Mouse (Mus musculus) heart, adult 2 months (tissue): ENCODE measurements around the gene Tmem206. TPM values are rescaled to one million over a fixed set of nuclear protein-coding genes. Genes with fewer than 3 reads are reported as not detected.

Experiments
- DNase-seq, 2 experiments: peaks; one replicate each; pipeline ENCODE4 v3.0.0; 2021
- H3K27ac ChIP-seq: fragments of 200-600 bp; 2 replicates; pipeline ENCODE4 v1.8.1; 2022
- H3K27me3 ChIP-seq: fragments of 200-500 bp; 2 replicates; pipeline ENCODE4 v1.6.1; 2012; ENCODE audit warnings: mild to moderate bottlenecking, low read length, inconsistent platforms, mixed read lengths; ENCODE audit not compliant: control insufficient read depth, insufficient read depth
- H3K36me3 ChIP-seq: fragments of 200-500 bp; 2 replicates; pipeline ENCODE4 v1.6.1; 2012; ENCODE audit warnings: low read length, inconsistent platforms; ENCODE audit not compliant: control insufficient read depth, insufficient read depth
- H3K4me1 ChIP-seq: fragments of 200-500 bp; 2 replicates; pipeline ENCODE4 v1.6.1; 2011; ENCODE audit warnings: low read length; ENCODE audit not compliant: control insufficient read depth, insufficient read depth
- H3K4me3 ChIP-seq: fragments of 200-600 bp; 2 replicates; pipeline ENCODE4 v1.8.1; 2022
- H3K79me2 ChIP-seq: fragments of 200-500 bp; replicated peaks from 2 replicates; pipeline ENCODE4 v1.6.1; 2012; ENCODE audit warnings: mild to moderate bottlenecking, inconsistent platforms, low read length, moderate library complexity, mixed read lengths; ENCODE audit not compliant: control insufficient read depth, insufficient read depth
- H3K9ac ChIP-seq: fragments of 200-500 bp; 2 replicates; pipeline ENCODE4 v1.6.1; 2012; ENCODE audit warnings: low read depth, mild to moderate bottlenecking, control low read depth, inconsistent platforms, low read length, mixed read lengths
- CTCF ChIP-seq: fragments of 200-600 bp; IDR thresholded peaks from 2 replicates; pipeline ENCODE4 v1.8.1; 2022; ENCODE audit warnings: antibody characterized with exemption, mild to moderate bottlenecking, moderate library complexity
- EP300 ChIP-seq: fragments of 200-500 bp; IDR thresholded peaks from 2 replicates; pipeline ENCODE4 v1.6.1; 2011; ENCODE audit warnings: low read depth, low read length, control low read depth; ENCODE audit not compliant: insufficient read depth
- POLR2A ChIP-seq: fragments of 200-500 bp; IDR thresholded peaks from 2 replicates; pipeline ENCODE4 v1.6.1; 2011; ENCODE audit warnings: mild to moderate bottlenecking, low read depth, low read length, control low read depth; ENCODE audit not compliant: insufficient read depth
- WGBS: fragments of 180-500 bp; shearing (Covaris S2); methylation state at CpG from one replicate; pipeline ENCODE4 v1.1.7; 2018; 5-methylcytosine and 5-hydroxymethylcytosine counted together
- intact Hi-C: fragments of 180-260 bp; cut with DNase I; formaldehyde crosslinking; loops from one replicate; pipeline ENCODE4 v1.15.1; 2025
- polyA plus RNA-seq: library from polyadenylated mRNA; depleted of rRNA; stranded (reverse); fragments of >200 nt; gene quantifications from 2 replicates; pipeline ENCODE4 v1.2.3, GENCODE M21; 2012
- total RNA-seq, 2 experiments: library from RNA; stranded (reverse); gene quantifications; 2 replicates each; pipeline ENCODE4 v1.2.3; 2021

Tmem206 gene
- total and polyA plus RNA-seq, 3 experiments: 3.3 to 3.9 (median 3.6) TPM

- no peak overlapping the region for H3K27ac ChIP-seq
- TF ChIP-seq CTCF (no peak), POLR2A (no peak), EP300 (no peak)
- no peaks in the 10 kb centered on the region for H3K4me1 ChIP-seq
- no peak for DNase-seq
- no peaks in the 10 kb centered on the region for H3K79me2 ChIP-seq
- no peak overlapping the region for H3K9ac ChIP-seq
- H3K27me3 ChIP-seq: no peaks in the 10 kb centered on the region
- 47% methylated on average over 2 of the region's 2 CpGs for WGBS
- no peak overlapping the region for H3K4me3 ChIP-seq
- intact Hi-C loops: no loop called here
- H3K36me3 ChIP-seq: no peaks in the 10 kb centered on the region
Measured at GRCm38 (mm10) chr1:191339876-191340275, 14.2 kb downstream of the Tmem206 start.

- intact Hi-C loops: no loop called here
- WGBS: 79% methylated on average over 4 of the region's 4 CpGs
- no peaks in the 10 kb centered on the region for H3K36me3 ChIP-seq
- no peaks in the 10 kb centered on the region for H3K4me1 ChIP-seq
- H3K9ac ChIP-seq: no peak overlapping the region
- TF ChIP-seq EP300 (no peak), POLR2A (no peak), CTCF (no peak)
- no peaks in the 10 kb centered on the region for H3K79me2 ChIP-seq
- no peaks in the 10 kb centered on the region for H3K27me3 ChIP-seq
- H3K27ac ChIP-seq: no peak overlapping the region
- no peak overlapping the region for H3K4me3 ChIP-seq
- no peak for DNase-seq
Measured at GRCm38 (mm10) chr1:191340530-191340929, 14.8 kb downstream of the Tmem206 start.

GRCm38 (mm10) chr1:191347602-191348001 lies 21.9 kb downstream of the Tmem206 start:
- H3K9ac ChIP-seq: no peak overlapping the region
- no peaks in the 10 kb centered on the region for H3K36me3 ChIP-seq
- no peak overlapping the region for H3K27ac ChIP-seq
- DNase-seq: no peak
- no peaks in the 10 kb centered on the region for H3K27me3 ChIP-seq
- H3K4me1 ChIP-seq: no peaks in the 10 kb centered on the region
- H3K4me3 ChIP-seq: no peak overlapping the region
- no peaks in the 10 kb centered on the region for H3K79me2 ChIP-seq
- 93% methylated on average over 8 of the region's 8 CpGs for WGBS
- TF ChIP-seq CTCF: no peak
- TF ChIP-seq POLR2A: no peak
- no peak for TF ChIP-seq EP300
- intact Hi-C loops: no loop called here

- no peaks in the 10 kb centered on the region for H3K27me3 ChIP-seq
- 66% methylated on average over 2 of the region's 2 CpGs for WGBS
- H3K4me3 ChIP-seq: no peak overlapping the region
- H3K9ac ChIP-seq: no peak overlapping the region
- intact Hi-C loops: no loop called here
- H3K4me1 ChIP-seq: no peaks in the 10 kb centered on the region
- peaks cover 3% of the 10 kb centered on the region for H3K36me3 ChIP-seq
- TF ChIP-seq EP300 (no peak), POLR2A (no peak), CTCF (no peak)
- no peak overlapping the region for H3K27ac ChIP-seq
- H3K79me2 ChIP-seq: no peaks in the 10 kb centered on the region
- DNase-seq: no peak
Measured at GRCm38 (mm10) chr1:191348592-191348991, 22.9 kb downstream of the Tmem206 start.

- H3K27ac ChIP-seq: no peak overlapping the region
- intact Hi-C loops: no loop called here
- no peaks in the 10 kb centered on the region for H3K4me1 ChIP-seq
Measured at GRCm38 (mm10) chr1:191348996-191349395, 23.3 kb downstream of the Tmem206 start.

GRCm38 (mm10) chr1:191349486-191350037 lies 23.9 kb downstream of the Tmem206 start:
- Histone ChIP-seq H3K4me3 (no peak overlapping the region), H3K4me1 (no peaks in the 10 kb centered on the region), H3K79me2 (no peaks in the 10 kb centered on the region), H3K27ac (no peak overlapping the region), H3K27me3 (no peaks in the 10 kb centered on the region), H3K9ac (no peak overlapping the region), H3K36me3 (peaks cover 5% of the 10 kb centered on the region)
- no peak for TF ChIP-seq POLR2A
- no peak for TF ChIP-seq CTCF
- no peak for TF ChIP-seq EP300
- WGBS: 73% methylated on average over 23 of the region's 23 CpGs
- DNase-seq: no peak
- intact Hi-C loops: loop anchor here (5.0 kb wide), 3 partner anchors 37 to 213 kb away; no protein-coding TSS in a partner anchor

More at GRCm38 (mm10) chr1:191348996-191349395, 23.3 kb downstream of the Tmem206 start:
- no peak overlapping the region for H3K9ac ChIP-seq
- no peaks in the 10 kb centered on the region for H3K79me2 ChIP-seq
- no peak overlapping the region for H3K4me3 ChIP-seq
- TF ChIP-seq EP300: no peak
- no peak for TF ChIP-seq POLR2A
- no peak for TF ChIP-seq CTCF
- peaks cover 5% of the 10 kb centered on the region for H3K36me3 ChIP-seq
- DNase-seq: no peak
- WGBS: 24% methylated on average over 5 of the region's 5 CpGs
- H3K27me3 ChIP-seq: no peaks in the 10 kb centered on the region
